Mouse (Mus musculus): Measurements from ENCODE around the gene Cmss1.

DNA sequence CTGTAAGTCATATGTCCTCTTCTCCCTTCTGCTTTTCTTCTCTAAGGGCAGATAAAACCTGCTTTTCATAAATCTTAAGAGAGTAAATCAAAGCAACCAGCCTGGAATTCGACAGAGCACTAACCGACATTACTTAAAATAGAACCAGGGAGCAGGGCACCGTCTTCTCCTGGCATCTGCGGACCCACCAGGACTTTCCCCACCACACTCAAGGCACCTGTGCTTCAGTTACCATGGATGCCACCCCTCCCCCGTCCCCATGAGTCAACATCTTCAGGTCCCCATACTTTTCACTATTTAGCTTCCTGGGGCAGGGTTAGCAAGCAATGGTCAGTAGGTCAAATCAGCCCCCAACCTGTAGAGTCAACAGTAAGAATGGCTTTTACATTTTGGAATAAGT, 177.7 kb downstream of the Cmss1 start:
- TF ChIP-seq CTCF (IDR thresholded peaks at IDR 0.05; ENCODE audit: extremely low read depth, insufficient read depth, insufficient read length, insufficient replicate concordance): no peak
- TF ChIP-seq POLR2A (IDR thresholded peaks at IDR 0.05; ENCODE audit: low read depth, low read length): no peak
